Mouse (Mus musculus) A20 (cell line): ENCODE data around the gene Arhgap23.

Experiments
- DNase-seq: peaks from one replicate; pipeline ENCODE4 v3.0.0-alpha.2; 2011; ENCODE audit warnings: low read depth, low spot score

Arhgap23 gene

DNA sequence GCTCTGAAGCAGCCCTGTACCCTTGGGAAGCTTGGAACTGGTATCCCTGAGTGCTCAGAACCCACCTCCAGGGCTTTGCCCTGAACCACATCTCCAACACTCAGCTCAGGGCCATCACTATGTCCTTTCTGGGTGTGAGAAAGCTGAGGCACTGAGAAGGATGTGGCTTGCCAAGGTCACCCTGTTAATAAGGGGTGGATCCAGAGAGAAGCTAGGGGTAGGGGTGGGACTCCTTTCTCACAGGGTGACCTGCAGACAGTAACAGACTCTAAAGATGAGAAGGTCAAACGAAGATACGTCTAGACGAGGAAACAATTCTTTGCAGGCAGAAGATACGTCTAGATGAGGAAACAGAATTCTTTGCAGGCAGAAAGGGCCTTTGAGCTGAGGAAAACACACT is 87.5 kb downstream of the Arhgap23 start:
- no peak for DNase-seq

DNA sequence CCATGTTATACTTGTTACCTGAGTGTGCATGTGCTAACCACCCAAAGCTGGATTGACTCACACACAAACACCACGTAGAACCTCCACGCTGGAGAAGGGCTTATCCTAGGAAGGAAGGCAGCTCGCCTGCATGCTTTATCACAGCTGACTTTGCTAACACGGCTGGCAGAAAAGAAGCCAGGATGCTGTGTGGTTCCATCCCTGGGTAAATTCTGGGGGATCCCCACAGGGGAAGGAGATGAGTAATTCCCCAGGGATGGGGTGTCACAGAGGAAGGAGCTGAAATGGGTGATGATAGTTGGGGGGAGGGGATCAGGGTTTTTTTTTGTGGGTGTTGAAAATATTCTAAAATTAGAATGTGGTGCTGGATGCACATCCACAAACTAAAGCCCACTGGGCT is 90.5 kb downstream of the Arhgap23 start:
- no peak for DNase-seq

DNA sequence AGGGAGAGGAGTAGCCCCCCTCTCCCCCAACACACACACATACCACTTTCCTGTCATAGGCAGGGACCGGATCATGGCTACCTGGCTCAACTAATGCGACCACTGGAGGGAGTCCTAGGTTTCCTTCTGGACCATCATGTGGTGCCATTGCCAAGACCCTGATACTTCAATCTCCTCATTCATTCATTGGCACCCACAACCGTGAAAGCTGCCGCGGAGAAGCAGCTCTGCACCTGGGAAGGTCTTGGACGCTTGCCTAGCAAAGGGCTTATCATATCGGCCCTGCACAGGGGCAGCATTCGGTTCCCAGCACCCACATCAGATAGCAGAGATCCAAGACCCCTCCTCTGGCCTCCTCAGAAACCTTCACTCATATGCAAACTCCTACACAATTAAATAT is 91.0 kb downstream of the Arhgap23 start:
- DNase-seq, result no peak

DNA sequence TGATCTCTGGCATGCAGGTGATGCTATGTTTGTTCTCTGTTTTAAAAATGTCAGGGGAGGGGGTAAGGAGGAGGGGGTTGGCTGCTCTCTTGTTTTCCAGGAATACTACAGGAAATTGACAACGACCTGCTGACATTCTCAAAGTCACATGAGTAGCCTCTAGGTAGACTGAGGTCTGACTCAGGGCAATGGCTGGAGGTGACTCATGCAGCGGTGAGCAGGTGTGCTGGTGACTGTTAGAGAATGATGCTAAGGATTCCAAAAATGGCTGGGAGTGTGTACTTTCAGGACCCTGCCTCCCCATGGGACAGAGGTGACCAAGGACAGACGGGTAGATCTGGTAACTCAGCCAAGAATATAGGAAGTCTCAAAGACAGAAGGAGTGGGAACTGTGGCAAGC is 92.9 kb downstream of the Arhgap23 start:
- DNase-seq, result no peak

DNA sequence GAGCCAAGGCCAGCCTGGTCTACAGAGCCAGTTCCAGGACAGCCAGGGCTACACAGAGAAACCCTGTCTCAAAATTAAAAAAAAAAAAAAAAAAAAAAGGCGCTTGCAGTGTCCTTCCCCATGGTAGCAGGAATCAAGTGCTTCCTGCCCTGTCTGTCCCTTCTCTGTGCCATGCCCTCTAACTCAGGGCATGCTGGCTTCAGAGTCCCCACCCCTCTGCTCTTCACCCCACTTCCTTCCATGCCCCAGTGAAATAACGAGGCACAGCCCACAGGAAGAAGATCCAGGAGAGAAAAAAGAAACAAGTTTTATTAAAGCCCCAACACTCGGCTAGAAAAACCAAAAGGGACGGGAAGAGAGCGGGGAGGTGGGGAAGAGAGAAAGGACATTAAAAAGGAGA is 93.7 kb downstream of the Arhgap23 start:
- no peak for DNase-seq

DNA sequence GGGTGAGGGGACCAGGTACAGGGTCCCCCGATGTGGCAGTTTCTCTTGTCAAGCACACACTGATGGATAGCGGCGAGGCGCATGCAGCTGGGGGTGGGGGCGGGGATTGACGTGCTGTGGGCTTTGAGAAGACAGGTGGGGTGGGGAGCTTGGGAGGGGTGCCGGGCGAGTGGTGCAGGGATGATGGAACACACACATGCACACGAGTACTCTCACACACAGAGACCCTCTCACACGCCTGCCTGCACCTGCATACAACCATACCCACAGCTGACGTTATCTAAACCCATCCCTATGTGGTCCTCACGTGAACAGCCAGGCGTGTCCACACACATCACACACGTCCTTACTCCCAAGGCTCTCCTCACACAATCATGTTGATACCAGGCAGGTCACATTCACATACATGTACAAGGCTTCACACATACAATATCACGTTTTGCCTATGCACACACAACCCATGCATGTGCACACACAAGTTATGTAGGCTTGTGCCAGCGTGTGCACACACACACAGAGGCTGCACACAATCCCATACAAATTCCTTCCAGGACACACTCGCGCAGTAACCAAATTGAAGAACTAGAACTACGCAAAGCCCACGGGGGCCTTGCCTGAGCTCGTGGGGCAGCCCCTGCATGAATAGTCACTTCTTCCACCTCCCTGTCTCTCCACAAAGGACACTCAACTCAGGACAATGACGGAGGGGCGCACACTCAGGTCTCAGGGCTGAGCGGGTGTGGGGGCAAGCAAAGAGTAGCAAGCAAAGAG is 94.6 kb downstream of the Arhgap23 start:
- no peak for DNase-seq

DNA sequence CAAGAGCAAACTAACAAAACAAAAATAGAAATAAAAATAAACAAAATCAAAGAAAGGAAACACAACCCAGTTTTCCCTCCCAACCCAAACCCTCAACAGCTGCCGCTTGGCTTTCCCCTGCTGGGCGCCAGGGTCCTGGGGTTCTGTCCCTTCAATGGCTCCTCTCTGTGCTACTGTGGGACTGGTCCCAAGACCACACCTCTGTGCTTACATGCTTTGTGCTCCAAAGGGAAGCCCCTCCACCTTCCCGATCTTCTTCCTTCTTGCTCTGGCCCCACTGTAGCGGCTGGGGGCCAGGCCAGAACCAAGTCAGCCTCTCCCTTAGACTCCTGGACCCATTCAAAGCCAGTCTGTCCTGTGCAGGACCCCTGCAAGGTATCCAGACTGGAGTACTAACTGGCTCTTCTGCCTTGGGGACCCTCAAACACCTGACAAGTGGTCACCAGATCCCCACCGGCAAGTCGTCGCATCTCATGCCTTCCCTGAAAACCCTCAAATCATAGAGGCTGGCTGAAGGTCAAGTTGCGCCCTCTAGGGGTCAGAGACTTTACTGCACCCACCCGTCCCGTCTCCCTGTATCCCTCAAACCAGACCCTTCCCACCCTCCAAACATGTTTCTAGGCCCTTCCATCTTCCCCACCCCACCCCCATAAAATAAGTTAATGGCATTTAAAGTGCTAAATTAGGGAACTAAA is 95.8 kb downstream of the Arhgap23 start:
- DNase-seq, result peak; percentile 83

DNA sequence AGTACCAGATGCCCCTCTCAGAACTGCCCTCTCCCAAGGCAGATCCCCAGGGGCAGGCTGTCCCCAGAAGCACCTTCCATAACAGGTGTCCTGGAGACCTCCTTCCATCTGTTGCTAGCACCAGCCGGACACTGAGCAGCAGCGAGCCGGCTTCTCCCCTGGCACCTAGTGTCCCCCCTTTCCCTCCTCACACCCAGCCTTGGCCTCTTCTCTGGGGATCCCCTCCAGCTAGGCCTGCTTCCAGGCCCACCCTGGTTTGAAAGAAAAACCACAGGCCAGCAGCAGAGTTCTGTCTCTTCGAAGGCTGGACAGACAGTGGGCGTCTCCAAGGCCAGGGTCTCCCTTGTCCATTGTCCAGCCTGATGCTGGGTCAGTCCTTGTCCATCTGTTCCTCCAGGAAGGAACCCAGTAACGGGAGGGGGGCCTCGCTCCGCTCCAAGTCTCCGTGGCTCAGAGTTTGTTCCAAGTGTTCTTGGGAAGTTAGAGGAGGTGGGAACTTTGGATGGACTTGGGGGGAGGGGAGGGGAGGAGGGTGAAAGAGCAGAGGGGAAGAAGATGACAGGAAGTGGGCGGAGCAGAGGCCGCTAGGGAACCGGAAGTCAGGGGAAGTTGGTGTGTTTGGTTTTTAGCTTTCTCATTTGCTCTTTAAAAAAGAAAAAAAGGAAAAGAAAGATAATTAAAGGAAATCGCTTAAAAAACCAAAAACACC is 96.5 kb downstream of the Arhgap23 start:
- DNase-seq, result peak; percentile 81

DNA sequence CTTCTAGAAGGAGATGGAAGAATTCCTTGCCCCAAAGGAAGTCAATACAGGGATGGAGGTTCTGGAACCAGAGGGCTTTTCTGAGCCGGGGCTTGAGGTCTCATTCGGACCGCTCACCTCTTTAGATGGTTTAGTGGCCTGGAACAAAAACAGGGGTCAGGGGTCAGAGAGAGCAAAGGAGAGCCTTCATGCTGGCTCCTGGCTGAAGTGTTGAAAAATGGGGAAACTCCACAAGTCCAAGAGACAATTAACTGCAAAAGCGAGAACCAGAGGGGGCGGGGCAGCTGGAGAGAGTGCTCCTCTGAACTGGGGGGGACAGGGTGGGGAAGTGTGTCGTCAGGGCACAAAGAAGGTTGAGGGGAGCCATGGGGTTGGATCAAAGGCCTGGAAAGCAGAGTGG is 97.2 kb downstream of the Arhgap23 start:
- DNase-seq, result peak; percentile 4

DNA sequence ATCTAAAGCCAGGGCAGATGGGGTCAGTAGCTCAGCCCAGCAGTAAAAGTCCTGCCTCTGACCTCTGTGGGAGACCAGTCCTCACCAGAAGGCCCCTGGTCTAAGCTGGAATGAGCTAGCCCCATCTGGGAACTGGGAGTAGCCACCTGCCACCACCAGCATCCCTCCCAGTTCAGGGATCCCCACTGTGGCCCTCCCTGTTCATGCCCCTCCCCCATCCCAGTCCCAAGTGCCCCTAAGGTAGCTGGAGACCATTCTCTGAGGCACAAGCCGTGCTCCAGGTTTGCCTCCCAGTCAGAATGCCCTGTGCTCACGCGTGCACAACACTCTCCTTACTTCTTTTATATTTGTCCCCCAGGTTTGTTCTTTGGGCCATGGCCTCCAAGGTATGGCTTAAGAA is 97.7 kb downstream of the Arhgap23 start:
- DNase-seq, result no peak

DNA sequence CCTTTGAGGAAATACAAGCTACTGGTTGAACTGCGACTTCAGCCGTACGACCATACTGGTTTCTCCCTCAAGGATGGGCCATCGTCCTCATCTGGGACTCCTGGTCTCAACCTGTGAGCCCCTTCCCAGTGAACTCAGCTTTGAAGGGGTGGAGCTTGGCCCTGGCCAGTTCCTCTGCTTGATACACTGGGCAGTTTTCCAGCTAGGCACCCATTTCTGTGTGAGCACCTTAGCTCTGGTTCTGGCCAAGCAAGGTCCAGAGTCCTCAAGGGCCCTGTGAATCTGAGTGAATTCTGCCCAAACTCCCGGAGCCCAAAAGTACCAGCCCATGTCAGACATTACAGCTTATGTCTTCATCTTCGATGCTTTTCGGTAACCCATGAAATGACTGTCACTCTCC is 105.2 kb downstream of the Arhgap23 start:
- no peak for DNase-seq

DNA sequence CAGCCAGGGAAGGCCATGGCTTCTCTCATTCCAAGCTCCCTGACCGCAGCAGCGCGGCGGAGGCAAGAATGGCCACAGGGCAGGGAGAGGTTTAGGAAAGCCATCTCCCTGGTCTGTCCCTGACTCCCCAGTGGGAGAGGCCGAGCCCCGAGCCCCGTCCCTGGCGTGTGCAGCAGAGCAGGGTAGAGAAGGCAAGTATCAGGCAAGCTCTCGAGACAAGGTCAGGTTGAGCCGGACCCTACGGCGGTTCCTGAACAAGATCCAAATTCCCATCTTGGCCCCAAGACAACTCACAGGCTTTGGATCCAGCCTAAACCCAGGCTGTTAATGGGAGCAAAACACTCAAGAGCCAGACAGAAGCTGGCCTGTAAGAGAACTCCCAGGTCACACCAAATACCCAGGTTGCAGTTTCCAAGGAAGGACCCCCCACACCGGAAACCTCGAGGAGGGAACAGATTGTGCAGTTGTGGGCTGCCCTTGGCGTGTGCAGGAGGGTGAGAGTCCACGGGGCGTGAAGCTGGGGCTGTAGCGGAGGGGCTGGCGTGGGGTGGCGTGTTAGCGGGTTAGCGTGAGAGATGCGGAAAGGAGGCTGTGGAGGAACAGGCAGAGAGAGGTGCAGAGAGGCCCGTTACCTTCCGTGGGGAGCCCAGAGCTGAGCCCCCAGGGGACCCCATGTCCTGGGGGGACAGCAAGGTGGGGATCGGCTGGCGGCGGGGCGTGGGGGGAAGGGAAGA is 106.6 kb downstream of the Arhgap23 start:
- DNase-seq, result no peak

DNA sequence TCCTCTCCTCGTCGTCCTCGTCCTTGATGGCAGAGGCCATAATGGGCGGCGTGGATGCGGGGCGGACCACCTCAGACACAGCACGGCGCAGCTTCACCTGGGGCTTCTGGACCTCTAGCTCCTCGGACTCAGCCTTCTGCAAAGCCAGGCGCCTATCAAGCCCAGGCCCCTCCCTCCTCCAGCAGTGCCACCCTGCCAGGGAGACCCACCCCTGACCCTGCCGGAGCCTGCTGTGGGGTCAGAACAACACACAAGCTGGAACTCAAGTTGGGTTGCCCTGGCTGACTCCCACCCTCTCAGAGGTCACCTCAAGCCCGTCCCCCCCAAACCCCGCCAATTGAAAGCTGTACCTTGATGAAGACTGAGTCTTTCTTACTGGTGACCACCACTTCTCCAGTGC is 107.8 kb downstream of the Arhgap23 start:
- DNase-seq, result no peak

DNA sequence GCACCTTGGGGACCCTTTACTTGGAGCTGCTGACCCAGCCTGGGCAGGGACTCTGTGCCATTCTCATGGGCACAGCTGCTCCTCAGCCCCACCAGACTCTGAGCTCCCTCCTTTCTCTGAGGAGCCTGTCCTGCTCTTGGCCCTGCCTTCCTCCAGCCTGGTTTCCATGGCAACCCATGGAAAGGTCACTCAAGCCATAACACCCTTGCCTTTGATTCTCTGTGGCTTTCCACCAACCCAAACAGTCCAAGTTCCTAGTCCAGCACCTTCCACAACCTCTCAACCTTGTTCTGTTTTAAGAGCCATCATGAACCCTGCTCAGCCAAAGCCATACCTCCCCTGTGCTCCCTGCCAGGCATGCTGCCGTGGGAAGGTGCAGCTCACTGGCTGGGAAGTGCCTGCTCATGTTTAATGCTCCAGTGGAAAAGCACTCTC is 108.5 kb downstream of the Arhgap23 start:
- DNase-seq, result no peak

DNA sequence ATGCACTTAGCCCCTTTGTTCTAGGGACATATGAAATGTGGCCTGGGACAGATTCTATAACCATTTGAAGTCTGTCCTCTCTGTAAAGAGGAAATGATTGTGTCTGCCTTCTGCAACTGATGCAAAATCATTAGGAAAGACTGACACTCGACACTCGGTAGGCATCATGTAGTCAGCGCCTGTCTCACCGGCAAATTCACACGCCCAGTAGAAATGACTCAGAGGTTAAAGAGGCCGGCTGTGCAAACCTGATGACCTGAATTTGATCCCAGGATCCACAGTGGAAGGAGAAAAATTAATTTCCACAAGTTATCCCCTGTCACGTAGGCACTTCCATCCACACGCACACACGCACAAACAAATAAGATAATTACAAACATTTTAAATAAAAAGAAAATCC is 109.0 kb downstream of the Arhgap23 start:
- DNase-seq, result no peak

DNA sequence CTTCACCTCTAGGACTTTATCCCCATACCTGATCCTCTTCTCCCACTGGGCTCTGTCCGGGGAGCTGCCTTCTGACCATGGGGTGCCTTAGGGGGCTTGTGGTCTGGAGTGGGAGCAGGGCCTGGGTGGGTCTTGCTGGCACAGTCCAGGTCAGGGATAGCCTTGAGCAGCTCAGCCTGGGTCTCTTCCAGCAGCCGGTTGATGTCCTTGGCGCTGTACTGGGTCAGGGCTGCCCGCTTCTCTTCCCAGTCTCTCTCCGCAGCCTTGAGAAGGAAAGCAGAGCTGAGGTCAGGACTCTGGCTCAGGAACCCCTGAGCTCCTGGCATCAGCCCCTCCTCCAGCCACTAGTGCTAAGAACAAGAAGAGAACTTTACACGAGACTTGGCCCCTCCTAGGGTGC is 110.0 kb downstream of the Arhgap23 start:
- no peak for DNase-seq

DNA sequence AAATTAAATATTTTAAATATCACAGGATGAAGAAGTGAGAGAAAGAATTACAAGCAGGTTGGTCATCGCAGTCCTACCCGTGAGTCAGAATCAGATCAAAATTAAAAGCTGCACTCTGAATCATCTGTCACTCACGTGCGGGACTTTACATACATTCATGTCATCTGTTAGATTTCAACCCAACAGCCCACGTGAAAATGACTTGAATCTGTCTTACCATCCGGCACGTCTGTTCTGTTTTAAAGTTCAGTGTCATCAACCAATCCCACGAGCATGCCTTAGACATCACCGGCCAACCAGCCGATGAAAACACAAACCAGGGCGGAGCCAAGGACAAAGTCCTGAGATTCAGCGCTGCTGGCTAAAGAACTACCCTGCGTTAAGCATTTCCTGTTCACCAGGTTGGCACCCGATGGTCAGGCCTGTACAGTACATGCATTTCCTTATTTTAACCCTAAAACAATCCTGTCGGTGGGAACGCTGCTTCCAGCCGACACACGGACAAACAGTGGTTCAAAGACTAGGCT is 113.0 kb downstream of the Arhgap23 start:
- DNase-seq, result no peak

DNA sequence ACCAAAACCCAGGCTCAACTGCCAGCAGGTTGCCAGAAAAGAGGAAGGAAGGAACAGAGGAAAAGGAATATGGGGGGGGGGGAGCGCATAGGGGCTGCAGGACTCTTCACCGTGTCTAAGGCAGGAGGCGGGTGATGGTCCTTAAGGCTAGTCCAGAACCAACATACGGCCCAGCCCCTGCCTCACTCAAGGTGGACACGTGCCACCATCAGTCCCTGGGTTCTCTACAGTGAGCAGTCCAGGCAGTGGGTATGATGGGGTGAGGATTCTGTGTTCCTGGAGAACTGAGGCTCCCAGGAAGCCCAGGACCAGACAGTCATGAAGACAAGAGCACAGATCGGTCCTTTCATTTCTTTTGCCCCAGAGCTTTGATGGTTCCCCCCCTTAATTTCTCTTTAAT is 114.7 kb downstream of the Arhgap23 start:
- no peak for DNase-seq

DNA sequence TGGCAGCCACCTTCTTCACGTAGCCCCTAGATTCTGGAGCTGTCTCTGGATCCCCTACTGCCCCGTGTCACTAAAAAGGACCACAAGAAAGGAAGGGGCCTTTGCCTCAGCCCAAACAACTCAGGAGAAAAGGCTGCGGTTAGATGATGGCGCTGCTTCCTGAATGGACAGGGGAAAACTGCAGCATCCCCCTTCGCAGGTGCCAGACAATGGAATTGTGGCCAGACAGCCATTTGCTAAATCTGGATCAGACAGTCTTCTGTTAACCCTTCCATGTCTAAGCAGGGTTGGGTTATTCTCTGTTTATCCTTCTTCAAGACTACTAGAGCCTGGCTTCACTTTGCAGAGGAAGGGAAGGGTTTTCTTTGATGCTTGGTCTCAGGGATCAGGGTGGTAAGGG is 115.6 kb downstream of the Arhgap23 start:
- no peak for DNase-seq

DNA sequence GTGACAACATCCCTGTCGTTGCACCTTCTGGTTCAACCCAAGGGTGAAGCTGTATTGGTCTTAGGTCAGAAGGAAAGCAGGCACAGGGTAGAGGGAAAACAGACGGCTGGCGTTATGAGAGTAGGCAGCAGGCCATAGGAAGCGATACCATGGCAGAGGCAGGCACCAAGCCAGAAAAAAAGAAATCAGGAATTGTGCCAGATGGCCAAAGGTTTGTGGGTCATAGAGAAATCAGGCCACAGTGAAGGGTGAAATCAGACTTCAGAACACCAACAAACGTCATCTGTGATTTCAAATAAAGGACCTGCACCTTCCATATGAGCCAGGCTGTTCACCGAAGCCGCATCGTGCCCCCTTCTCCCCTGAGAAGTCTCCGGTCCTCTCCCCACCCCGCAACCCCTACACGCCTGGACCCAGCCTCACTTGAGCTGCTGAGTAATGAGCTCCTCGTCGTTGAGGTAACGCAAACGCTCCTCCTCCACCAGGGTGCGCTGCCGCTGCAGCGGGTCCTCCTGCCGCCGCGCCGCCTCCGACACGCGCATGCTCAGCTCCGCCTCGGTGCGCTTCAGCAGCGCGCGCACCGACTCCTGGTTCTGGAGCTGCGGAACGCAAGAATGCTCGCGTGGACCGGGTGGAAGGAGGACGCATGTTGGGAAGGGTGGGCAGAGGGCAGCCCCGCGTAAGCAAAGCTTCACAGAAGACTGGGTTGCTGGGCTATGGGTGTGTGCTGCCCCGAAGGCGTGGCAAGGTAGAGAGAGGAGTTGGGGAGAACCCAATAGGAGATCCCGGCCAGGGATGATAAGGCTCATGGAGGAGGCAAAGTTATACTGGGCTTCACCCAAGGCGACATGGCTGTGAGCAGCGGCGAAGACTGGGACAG is 116.3 kb downstream of the Arhgap23 start:
- peak; percentile 91 for DNase-seq

DNA sequence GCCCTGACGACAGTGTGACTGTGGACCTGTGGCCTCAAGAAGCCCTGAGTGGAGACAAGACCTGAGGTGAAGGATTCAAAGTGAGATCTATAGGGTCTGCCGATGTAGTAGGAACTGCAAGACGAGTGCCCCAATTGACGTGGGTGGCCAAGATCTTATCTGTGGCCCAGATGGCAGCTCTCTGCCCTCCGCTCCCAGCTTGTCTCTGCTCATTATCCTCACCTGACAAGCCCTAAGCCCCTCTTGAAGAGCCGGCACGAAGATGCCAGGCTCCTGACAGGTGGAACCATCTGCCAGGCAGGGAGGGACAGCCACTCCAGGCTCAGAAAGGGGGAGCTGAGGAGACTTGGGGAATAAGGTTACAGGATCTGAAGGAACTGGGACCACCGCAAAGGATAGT is 117.0 kb downstream of the Arhgap23 start:
- DNase-seq, result no peak
